Mouse (Mus musculus) kidney, adult 18-20 months (tissue): ENCODE data around the gene Lypd5.

Source experiments
- DNase-seq: peaks from one replicate; pipeline ENCODE4 v3.0.0; 2021

Lypd5 gene

GRCm38 (mm10) chr7:24361001-24361400 lies 12.0 kb downstream of the Lypd5 start:
- no peak for DNase-seq

DNA sequence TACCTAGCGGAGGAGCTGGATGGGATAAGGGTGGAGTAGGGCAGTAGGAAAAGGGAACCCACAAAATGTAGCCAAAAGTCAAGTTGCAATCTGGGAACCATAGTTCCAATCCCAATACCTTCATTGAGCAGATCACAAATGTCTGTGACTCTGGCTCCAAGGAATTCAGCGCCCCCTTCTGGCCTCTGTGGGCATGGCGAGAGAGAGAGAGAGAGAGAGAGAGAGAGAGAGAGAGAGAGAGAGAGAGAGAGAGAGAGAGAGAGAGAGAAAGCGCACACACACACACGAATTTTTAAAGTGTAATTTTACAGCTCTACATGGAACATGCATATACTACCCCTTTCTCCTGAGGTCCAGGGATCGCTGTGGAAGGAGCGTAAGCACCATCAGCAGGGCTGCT lies 14.2 kb downstream of the Lypd5 start:
- peak; percentile 29 for DNase-seq

GRCm38 (mm10) chr7:24364827-24365226 lies 15.8 kb downstream of the Lypd5 start:
- peak; percentile 86 for DNase-seq

- no peak for DNase-seq
These were observed 16.4 kb downstream of the Lypd5 start for GRCm38 (mm10) chr7:24365258-24366014.

DNA sequence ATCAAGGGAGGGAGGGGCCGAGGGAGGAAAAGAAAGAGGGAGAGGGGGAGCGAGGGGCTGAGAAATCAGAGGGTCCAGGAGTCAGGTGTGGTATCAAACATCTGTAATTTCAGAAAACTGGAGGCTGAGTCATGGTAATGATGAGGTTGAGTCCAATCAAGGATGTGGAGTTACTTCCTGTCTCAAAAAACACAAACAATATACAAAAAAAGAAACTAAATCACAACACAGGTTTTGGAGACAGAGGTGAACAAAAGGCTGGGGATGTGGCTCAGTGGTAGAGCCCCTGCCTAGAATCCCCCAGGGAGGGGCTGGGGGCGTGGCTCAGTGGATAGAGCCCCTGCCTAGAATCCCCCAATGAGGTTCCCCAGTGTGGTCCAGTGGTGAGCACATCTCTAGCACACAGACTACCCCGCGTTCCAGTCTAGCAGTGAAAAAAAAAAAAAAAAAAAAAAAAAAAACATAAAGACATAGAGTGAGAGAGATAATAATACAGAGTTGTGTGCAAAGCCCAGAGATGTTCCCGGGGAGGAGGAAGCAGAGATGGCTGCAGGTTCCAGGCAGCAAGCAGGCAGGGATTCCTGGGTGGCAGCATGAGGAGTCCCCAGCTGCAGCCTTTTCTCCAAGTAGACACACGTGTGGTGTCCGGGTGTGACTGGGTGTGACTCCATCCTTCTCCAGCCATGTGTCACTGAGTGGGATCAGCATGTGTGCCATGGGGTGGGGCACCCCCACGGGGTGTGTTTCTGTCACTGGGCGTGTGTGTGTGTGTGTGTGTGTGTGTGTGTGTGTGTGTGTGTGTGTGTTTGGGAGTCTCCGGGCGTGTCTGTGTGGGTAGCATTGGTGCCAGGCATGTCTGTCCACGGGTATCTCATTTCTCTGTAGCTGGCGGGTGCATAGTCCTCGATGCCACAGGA lies 18.0 kb downstream of the Lypd5 start:
- DNase-seq, result no peak

- DNase-seq, result no peak
These were observed 19.2 kb downstream of the Lypd5 start for GRCm38 (mm10) chr7:24368226-24368625.

GRCm38 (mm10) chr7:24368946-24369345 lies 19.9 kb downstream of the Lypd5 start:
- no peak for DNase-seq

- no peak for DNase-seq
These were observed 20.9 kb downstream of the Lypd5 start, which contains the start of gene Kcnn4 for GRCm38 (mm10) chr7:24369731-24370541. TSS of gene Kcnn4 (plus strand) at chr7:24370263.

DNA sequence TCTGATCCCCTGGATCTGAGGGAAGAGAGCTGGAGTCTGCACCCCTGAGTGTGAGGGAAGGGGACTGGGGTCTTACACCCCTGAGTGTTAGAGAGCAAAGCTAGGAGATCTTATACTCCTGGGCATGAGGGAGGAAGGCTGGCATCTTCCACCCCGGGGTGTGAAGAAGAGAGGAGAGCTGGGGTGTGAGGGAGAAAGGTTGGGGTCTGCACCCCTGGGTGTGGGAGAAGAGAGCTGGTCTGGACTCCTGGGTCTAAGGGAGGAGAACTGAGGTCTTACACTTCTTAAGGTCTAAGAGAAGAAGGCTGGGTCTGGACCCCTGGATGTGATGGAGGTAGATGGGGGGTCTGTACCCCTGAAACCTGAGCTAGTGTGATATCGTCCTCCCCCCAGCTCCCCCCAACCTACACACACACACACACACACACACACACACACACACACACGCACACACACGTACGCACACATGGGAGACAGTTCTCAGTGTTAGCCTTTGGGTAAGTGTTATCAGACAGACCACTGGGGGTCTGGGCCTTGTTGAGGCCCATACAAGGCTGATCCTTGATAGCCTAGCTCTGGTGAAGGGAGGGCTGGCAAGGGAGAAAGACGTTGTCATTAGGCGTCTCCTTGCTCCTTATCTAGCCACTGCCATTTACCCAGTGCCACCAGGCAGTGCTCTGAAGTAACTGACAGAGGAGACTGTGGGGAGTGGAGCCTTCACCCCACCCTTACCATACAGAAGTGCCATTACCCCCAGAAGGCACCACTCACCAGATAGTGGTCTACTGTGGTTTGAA lies 22.2 kb downstream of the Lypd5 start:
- no peak for DNase-seq

DNA sequence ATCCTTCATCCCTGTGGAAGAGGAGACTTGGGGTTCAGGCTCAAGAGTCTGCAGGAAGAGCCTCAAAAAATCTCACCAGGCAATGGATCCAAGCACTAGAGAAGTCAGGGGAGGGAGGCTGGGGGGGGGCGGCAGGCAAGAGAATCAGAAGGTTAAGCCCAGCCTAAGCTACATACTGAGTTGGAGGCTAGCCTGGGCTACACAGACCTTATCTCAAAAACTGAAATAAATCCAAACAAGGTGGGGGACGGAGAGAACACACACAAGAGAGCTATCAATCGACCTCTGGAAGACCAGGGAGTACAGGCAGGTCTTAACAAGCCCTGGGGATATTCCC lies 22.8 kb downstream of the Lypd5 start:
- DNase-seq, result no peak

DNA sequence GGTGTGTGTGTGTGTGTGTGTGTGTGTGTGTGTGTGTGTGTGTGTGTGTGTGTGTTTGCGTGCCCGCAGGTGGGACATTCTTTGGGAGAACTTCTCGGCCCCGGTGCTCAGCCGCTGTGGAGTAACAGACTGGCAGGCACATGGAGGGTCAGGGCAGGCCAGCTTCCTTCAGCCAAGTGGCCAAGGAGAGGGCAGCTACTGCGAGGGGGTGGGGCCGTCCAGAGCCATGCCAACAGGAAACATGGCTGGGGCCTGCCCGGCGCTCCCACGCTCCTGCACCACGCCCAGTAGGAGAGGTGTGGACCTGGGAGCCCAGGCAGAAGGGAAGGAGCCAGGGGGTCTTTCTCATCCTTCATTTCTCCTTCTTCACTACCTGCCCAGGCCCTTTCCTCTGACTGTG lies 23.3 kb downstream of the Lypd5 start:
- no peak for DNase-seq

GRCm38 (mm10) chr7:24372786-24373185 lies 23.8 kb downstream of the Lypd5 start:
- no peak for DNase-seq

- peak; percentile 27 for DNase-seq
These were observed 24.8 kb downstream of the Lypd5 start for GRCm38 (mm10) chr7:24373538-24374379.

- no peak for DNase-seq
These were observed 27.5 kb downstream of the Lypd5 start for GRCm38 (mm10) chr7:24376456-24376855.

GRCm38 (mm10) chr7:24377091-24377865 lies 28.3 kb downstream of the Lypd5 start:
- DNase-seq, result no peak

DNA sequence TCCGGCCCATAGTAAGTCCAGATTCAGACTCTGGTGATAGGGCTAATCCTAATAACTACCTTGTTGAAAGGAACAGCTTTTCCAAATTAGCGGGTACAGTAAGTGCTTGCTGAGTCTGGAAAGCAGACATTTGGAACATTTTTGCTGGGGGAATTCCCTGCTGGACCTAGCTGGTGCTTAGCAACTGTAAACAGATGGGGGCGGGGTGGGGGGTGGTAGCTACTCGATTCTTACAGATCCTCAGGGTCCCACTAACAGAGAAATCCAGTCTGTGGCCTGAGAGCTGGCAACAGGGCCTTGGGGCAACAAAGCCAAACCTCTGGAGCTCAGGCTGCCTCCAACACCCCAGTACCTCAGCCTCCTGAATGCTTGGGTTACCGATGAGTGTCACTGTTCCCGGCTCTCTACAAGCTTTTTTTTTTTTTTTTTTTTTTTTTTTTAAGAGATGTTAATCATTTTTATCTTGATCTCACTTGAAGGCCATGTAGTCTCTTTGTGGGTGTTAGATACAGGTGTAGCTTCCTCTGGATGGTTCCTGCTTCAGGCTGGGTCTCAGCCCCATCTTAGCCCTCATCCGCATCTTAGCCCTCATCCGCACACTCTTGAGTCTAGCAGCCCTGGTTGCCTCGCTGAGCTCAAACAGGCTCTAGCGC lies 29.2 kb downstream of the Lypd5 start:
- no peak for DNase-seq

DNA sequence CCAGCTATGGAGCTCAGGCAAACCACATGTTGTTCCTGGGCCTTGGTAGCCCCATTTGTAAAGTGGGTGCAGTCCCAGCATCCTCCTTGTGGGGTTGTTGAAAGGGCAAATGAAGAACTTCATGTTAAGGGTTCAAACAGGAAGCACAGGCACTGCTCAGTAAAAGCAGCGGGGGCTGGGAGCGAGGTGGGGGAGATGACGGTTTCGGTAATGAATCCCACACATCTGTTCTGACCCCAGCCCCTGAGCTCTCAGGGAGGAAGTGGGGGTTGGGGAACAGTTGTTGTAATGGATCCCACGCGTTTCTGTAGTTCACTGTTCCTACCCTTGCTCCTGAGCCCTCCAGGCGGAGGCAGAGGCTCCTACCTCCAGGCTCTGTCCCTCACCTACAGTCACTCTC lies 30.9 kb downstream of the Lypd5 start:
- DNase-seq, result no peak

DNA sequence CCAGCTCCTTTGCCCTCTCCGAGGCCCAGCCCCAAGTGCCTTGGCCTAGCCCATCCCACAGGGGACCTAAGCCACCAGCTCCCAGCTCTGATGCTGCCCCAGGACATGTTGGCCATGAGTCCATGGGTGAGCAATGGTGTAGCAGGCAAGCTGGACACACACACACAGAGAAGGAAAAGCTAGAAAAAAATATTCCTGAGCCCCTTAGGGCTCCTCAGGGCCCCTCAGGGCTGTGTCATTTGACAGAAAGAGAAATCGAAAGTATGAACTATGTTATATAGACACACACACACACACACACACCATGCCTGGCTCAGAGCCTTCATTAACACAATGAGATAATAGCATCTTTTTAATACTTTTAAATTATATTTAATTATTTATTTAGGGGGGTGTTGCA lies 31.4 kb downstream of the Lypd5 start:
- DNase-seq, result no peak

- DNase-seq, result no peak
These were observed 33.9 kb downstream of the Lypd5 start for GRCm38 (mm10) chr7:24382730-24383372.

DNA sequence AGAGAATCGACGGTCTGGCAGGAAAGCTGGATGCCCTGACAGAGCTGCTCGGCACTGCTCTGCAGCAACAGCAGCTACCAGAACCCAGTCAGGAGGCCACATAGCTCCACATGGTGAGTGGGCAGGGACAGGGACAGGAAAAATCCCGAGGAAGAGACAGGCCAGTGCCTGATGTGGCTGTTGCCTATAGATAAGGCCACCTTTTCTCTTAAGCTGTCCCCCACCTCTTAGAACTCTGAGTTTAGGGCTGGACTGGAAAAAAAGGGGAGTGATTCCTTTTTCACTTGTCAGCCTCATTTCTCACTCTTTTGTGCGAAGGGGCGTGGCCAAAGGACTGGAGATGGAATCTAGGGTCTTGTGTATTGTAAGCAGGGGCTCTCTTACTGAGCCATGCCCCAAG lies 35.1 kb downstream of the Lypd5 start:
- no peak for DNase-seq
